In genomic region chr7:142249824-142250223, GRCm38 (mm10) we compare ENCODE assay signal across 8 mouse cellular contexts. TPM values are rescaled to one million over a fixed set of nuclear protein-coding genes. Genes with fewer than 3 reads are reported as not detected.
DNase-seq lines count a peak whose midpoint lies in the region; ATAC-seq and TF ChIP-seq lines count a peak whose summit lies in the region.

No protein-coding gene starts in this region.

- no peaks in the 10 kb centered on the region for H3K79me2 ChIP-seq in MEL (ENCODE audit: control insufficient read depth, insufficient read depth, low read length, poor library complexity)

- peaks cover 14% of the 10 kb centered on the region for H3K27me3 ChIP-seq in kidney, embryonic 15.5 days
- peaks cover 0 to 4% of the 10 kb centered on the region in 2 experiments; a peak in 1 of 4 replicates for H3K27me3 ChIP-seq in MEL (ENCODE audit: control insufficient read depth in 1 of 2, insufficient read depth in 2 of 2, low read length in 2 of 2)
- H3K27me3 ChIP-seq in forebrain, embryonic 16.5 days (replicated peaks; ENCODE audit: control insufficient read depth, insufficient read depth, low read length) = no peaks in the 10 kb centered on the region

- no peaks in the 10 kb centered on the region for H3K9me3 ChIP-seq in kidney, embryonic 15.5 days (replicated peaks)
- no peaks in the 10 kb centered on the region for H3K9me3 ChIP-seq in MEL (replicated peaks; ENCODE audit: insufficient read depth, low read length)
- no peaks in the 10 kb centered on the region for H3K9me3 ChIP-seq in forebrain, embryonic 16.5 days (ENCODE audit: control insufficient read depth, low read length)

- ATAC-seq in kidney, embryonic 15.5 days (replicated peaks; ENCODE audit: low FRiP score) = no peak
- no peak for ATAC-seq in forebrain, embryonic 16.5 days

- no peak overlapping the region for H3K4me2 ChIP-seq in kidney, embryonic 15.5 days
- H3K4me2 ChIP-seq in forebrain, embryonic 16.5 days (ENCODE audit: low read length) = no peak overlapping the region

- no peak for TF ChIP-seq POLR2A in MEL (IDR thresholded peaks at IDR 0.05; ENCODE audit: control insufficient read depth in 1 of 2, insufficient read depth in 1 of 2, low read depth in 1 of 2, low read length in 2 of 2, poor library complexity in 1 of 2)

- no peaks in the 10 kb centered on the region for H3K4me1 ChIP-seq in kidney, embryonic 15.5 days
- no peaks in the 10 kb centered on the region for H3K4me1 ChIP-seq in MEL (ENCODE audit: control insufficient read depth in 1 of 2, insufficient read depth in 2 of 2, low read length in 2 of 2)
- H3K4me1 ChIP-seq in forebrain, embryonic 16.5 days (replicated peaks; ENCODE audit: control insufficient read depth, insufficient read depth, low read length) = no peaks in the 10 kb centered on the region

- TF ChIP-seq CTCF in MEL (IDR thresholded peaks at IDR 0.05 in 2 of 3, conservative IDR thresholded peaks at IDR 0.05 in 1 of 3; ENCODE audit: control insufficient read depth in 1 of 3, insufficient read depth in 1 of 3, low read depth in 2 of 3, low read length in 3 of 3, poor library complexity in 1 of 3, severe bottlenecking in 1 of 3) = peak; percentile 19 to 57 (median 35); a peak in 4 of 6 replicates

- no peak overlapping the region for H3K27ac ChIP-seq in kidney, embryonic 15.5 days
- H3K27ac ChIP-seq in MEL (ENCODE audit: control insufficient read depth, low read depth, low read length) = no peak overlapping the region
- H3K27ac ChIP-seq in forebrain, embryonic 16.5 days (ENCODE audit: low read length) = no peak overlapping the region

- H3K9ac ChIP-seq in kidney, embryonic 15.5 days = no peak overlapping the region
- no peak overlapping the region for H3K9ac ChIP-seq in MEL (ENCODE audit: control insufficient read depth, low read depth, low read length, poor library complexity, severe bottlenecking)
- H3K9ac ChIP-seq in forebrain, embryonic 16.5 days (replicated peaks; ENCODE audit: low read depth, low read length) = no peak overlapping the region

- no peak overlapping the region for H3K4me3 ChIP-seq in kidney, embryonic 15.5 days (replicated peaks)
- H3K4me3 ChIP-seq in MEL (ENCODE audit: control insufficient read depth in 1 of 2, insufficient read depth in 1 of 2, low read depth in 2 of 2, low read length in 2 of 2) = no peak overlapping the region
- H3K4me3 ChIP-seq in forebrain, embryonic 16.5 days (replicated peaks; ENCODE audit: low read length) = no peak overlapping the region

- DNase-seq in kidney, adult 18-20 months = peak; percentile 29
- DNase-seq in MEL (ENCODE audit: low read depth, low spot score) = peak; percentile 36
- peak; percentile 28 to 57 for DNase-seq in adrenal gland, postnatal 36 days
- peak; percentile 3 to 34 for DNase-seq in frontal cortex, postnatal 25 days (ENCODE audit: low spot score in 2 of 2)
- DNase-seq in left cerebral cortex, adult 11 months (ENCODE audit: low spot score) = peak; percentile 2
- peak; percentile 68 for DNase-seq in retina, postnatal 1 day

- no peaks in the 10 kb centered on the region for H3K36me3 ChIP-seq in kidney, embryonic 15.5 days
- no peaks in the 10 kb centered on the region for H3K36me3 ChIP-seq in MEL (ENCODE audit: control insufficient read depth in 1 of 2, insufficient read depth in 2 of 2, low read length in 2 of 2)
- no peaks in the 10 kb centered on the region for H3K36me3 ChIP-seq in forebrain, embryonic 16.5 days (ENCODE audit: control insufficient read depth, insufficient read depth)

- 0% methylated on average over 1 of the region's 1 CpGs for WGBS in kidney, embryonic 15.5 days
- WGBS in forebrain, embryonic 16.5 days = 0% methylated on average over 1 of the region's 1 CpGs

- TF ChIP-seq RAD21 in MEL (IDR thresholded peaks at IDR 0.05; ENCODE audit: low read depth, low read length) = peak; percentile 40

- no peak for TF ChIP-seq EP300 in MEL (IDR thresholded peaks at IDR 0.05; ENCODE audit: low read depth in 1 of 2, low read length in 2 of 2)

TF ChIP-seq in MEL, 35 proteins besides CTCF, POLR2A, EP300 and RAD21:
- TF ChIP-seq HCFC1 (IDR thresholded peaks at IDR 0.05; ENCODE audit: low read depth, low read length) = no peak
- peak; percentile 31 for TF ChIP-seq SMC3 (IDR thresholded peaks at IDR 0.05; ENCODE audit: low read depth, low read length)
- no peak for TF ChIP-seq TCF12 (IDR thresholded peaks at IDR 0.05; ENCODE audit: low read depth, low read length)

RNA-seq across cellular contexts. Expression of gene Gm2431, which starts 8.3 kb away (rescaled TPM):
- polyA plus RNA-seq in kidney, embryonic 15.5 days (2015; fragmentation: Nextera tagmentation; extraction: Ambion mirVana) = not detected in 2 replicates
- not detected in 2 replicates for total RNA-seq in MEL (2012; rRNA removed)
- polyA plus RNA-seq in MEL (2012; ENCODE audit: insufficient read depth in 1 of 2, insufficient read length in 2 of 2, low read depth in 1 of 2, low replicate concordance in 2 of 2, missing spikeins in 1 of 2) = not detected
- not detected for total RNA-seq in adrenal gland, postnatal 36 days (2021)
- not detected in 2 replicates for polyA plus RNA-seq in forebrain, embryonic 16.5 days (2015; fragmentation: Nextera tagmentation; extraction: Ambion mirVana)

RNA-seq across cellular contexts. Expression of gene Gm40460, which starts 8.9 kb away (rescaled TPM):
- not detected in 2 replicates for polyA plus RNA-seq in kidney, embryonic 15.5 days (2015; fragmentation: Nextera tagmentation; extraction: Ambion mirVana)
- total RNA-seq in MEL (2012; rRNA removed) = not detected in 2 replicates
- not detected for polyA plus RNA-seq in MEL (2012; ENCODE audit: insufficient read depth in 1 of 2, insufficient read length in 2 of 2, low read depth in 1 of 2, low replicate concordance in 2 of 2, missing spikeins in 1 of 2)
- total RNA-seq in adrenal gland, postnatal 36 days (2021) = not detected
- not detected in 2 replicates for polyA plus RNA-seq in forebrain, embryonic 16.5 days (2015; fragmentation: Nextera tagmentation; extraction: Ambion mirVana)

RNA-seq across cellular contexts. Expression of gene Krtap5-5, which starts 20.1 kb away (rescaled TPM):
- polyA plus RNA-seq in kidney, embryonic 15.5 days (2015; fragmentation: Nextera tagmentation; extraction: Ambion mirVana) = not detected in 2 replicates
- total RNA-seq in MEL (2012; rRNA removed) = not detected in 2 replicates
- polyA plus RNA-seq in MEL (2012; ENCODE audit: insufficient read depth in 1 of 2, insufficient read length in 2 of 2, low read depth in 1 of 2, low replicate concordance in 2 of 2, missing spikeins in 1 of 2) = not detected
- not detected for total RNA-seq in adrenal gland, postnatal 36 days (2021)
- not detected in 2 replicates for polyA plus RNA-seq in forebrain, embryonic 16.5 days (2015; fragmentation: Nextera tagmentation; extraction: Ambion mirVana)

RNA-seq across cellular contexts. Expression of gene Gm4559, which starts 24.3 kb away (rescaled TPM):
- not detected in 2 replicates for polyA plus RNA-seq in kidney, embryonic 15.5 days (2015; fragmentation: Nextera tagmentation; extraction: Ambion mirVana)
- total RNA-seq in MEL (2012; rRNA removed) = not detected in 2 replicates
- polyA plus RNA-seq in MEL (2012; ENCODE audit: insufficient read depth in 1 of 2, insufficient read length in 2 of 2, low read depth in 1 of 2, low replicate concordance in 2 of 2, missing spikeins in 1 of 2) = not detected
- total RNA-seq in adrenal gland, postnatal 36 days (2021) = not detected
- not detected in 2 replicates for polyA plus RNA-seq in forebrain, embryonic 16.5 days (2015; fragmentation: Nextera tagmentation; extraction: Ambion mirVana)

RNA-seq across cellular contexts. Expression of gene Gm7579, which starts 38.2 kb away (rescaled TPM):
- polyA plus RNA-seq in kidney, embryonic 15.5 days (2015; fragmentation: Nextera tagmentation; extraction: Ambion mirVana) = not detected in 2 replicates
- total RNA-seq in MEL (2012; rRNA removed) = not detected in 2 replicates
- polyA plus RNA-seq in MEL (2012; ENCODE audit: insufficient read depth in 1 of 2, insufficient read length in 2 of 2, low read depth in 1 of 2, low replicate concordance in 2 of 2, missing spikeins in 1 of 2) = not detected
- not detected for total RNA-seq in adrenal gland, postnatal 36 days (2021)
- not detected in 2 replicates for polyA plus RNA-seq in forebrain, embryonic 16.5 days (2015; fragmentation: Nextera tagmentation; extraction: Ambion mirVana)

Comparison
In these comparisons a context has a peak if more than half of its experiments do, and no peak if none do; other contexts are left out.
1. DNase-seq: peak in every context shown above with its lines; median percentile 68 in retina, postnatal 1 day; 42 in adrenal gland, postnatal 36 days; 36 in MEL; 29 in kidney, adult 18-20 months; 18 in frontal cortex, postnatal 25 days; 2 in left cerebral cortex, adult 11 months.